ENCODE assay signal across 19 mouse cellular contexts in genomic region chrX:93689287-93689686, GRCm38 (mm10). TPM values are rescaled to one million over a fixed set of nuclear protein-coding genes. Genes with fewer than 3 reads are reported as not detected.
A peak's percentile ranks its signal among the peaks of the same experiment; 100 is the strongest.
DNase-seq lines count a peak whose midpoint lies in the region; ATAC-seq and TF ChIP-seq lines count a peak whose summit lies in the region.
"Had no signal": no experiment of that assay in that cellular context is flagged by ENCODE, and none has a peak within 500 bp of the region (broad histone marks: within the 10 kb centered on the region; RNA-seq: fewer than 3 reads in every experiment).

No protein-coding gene starts in this region.

- ATAC-seq in G1E (ENCODE audit: extremely low read depth, insufficient number of reproducible peaks, low FRiP score, poor library complexity, severe bottlenecking), result peak; percentile 54
- peak; percentile 92 for ATAC-seq in neutrophil, adult 5-6 weeks (ENCODE audit: extremely low read depth, insufficient number of reproducible peaks, low FRiP score, poor library complexity, severe bottlenecking)
- no peak for ATAC-seq in kidney, embryonic 14.5 days (ENCODE audit: low FRiP score, low TSS enrichment)
- no peak for ATAC-seq in intestine, embryonic 16.5 days
- ATAC-seq: forebrain, embryonic 16.5 days; hindbrain, embryonic 16.5 days had no signal

- H3K36me3 ChIP-seq in G1E (replicated peaks), result no peaks in the 10 kb centered on the region
- H3K36me3 ChIP-seq in kidney, embryonic 14.5 days (ENCODE audit: control insufficient read depth, insufficient read depth, low read length), result no peaks in the 10 kb centered on the region
- H3K36me3 ChIP-seq in intestine, embryonic 16.5 days (ENCODE audit: control insufficient read depth, insufficient read depth, low read length), result no peaks in the 10 kb centered on the region
- H3K36me3 ChIP-seq: embryonic facial prominence, embryonic 10.5 days; heart, embryonic 10.5 days; kidney, embryonic 15.5 days; midbrain, embryonic 12.5 days had no signal

- H3K9me3 ChIP-seq in G1E (replicated peaks), result no peaks in the 10 kb centered on the region
- H3K9me3 ChIP-seq in kidney, embryonic 14.5 days (ENCODE audit: control insufficient read depth, low read length), result no peaks in the 10 kb centered on the region
- no peaks in the 10 kb centered on the region for H3K9me3 ChIP-seq in intestine, embryonic 16.5 days (ENCODE audit: control insufficient read depth, low read length)
- H3K9me3 ChIP-seq: embryonic facial prominence, embryonic 10.5 days; heart, embryonic 10.5 days; kidney, embryonic 15.5 days; midbrain, embryonic 12.5 days had no signal

- no peak overlapping the region for H3K4me2 ChIP-seq in kidney, embryonic 14.5 days (replicated peaks; ENCODE audit: low read depth, low read length)
- H3K4me2 ChIP-seq in intestine, embryonic 16.5 days (ENCODE audit: low read depth, low read length), result no peak overlapping the region
- H3K4me2 ChIP-seq: kidney, embryonic 15.5 days; liver, embryonic 11.5 days; midbrain, embryonic 12.5 days had no signal

- peak; percentile 12 for DNase-seq in CD4-positive helper T cell, adult 2 months (ENCODE audit: low read depth, low spot score)
- no peak for DNase-seq in G1E (ENCODE audit: low spot score)
- DNase-seq in induced T-regulatory cell, adult 2 months (ENCODE audit: low read depth), result peak; percentile 21
- DNase-seq in left cerebral cortex, adult 18-20 months (ENCODE audit: low spot score in 2 of 2), result no peak
- DNase-seq: adrenal gland, postnatal 36 days; cerebellum, postnatal 25 days; gastrocnemius, postnatal 10 days; thymus, adult 18-20 months had no signal

- no peak overlapping the region; the same call in 1 of the 2 replicates for H3K4me3 ChIP-seq in G1E (ENCODE audit: low read depth, low read length)
- no peak overlapping the region for H3K4me3 ChIP-seq in kidney, embryonic 14.5 days (ENCODE audit: low read length)
- no peak overlapping the region for H3K4me3 ChIP-seq in intestine, embryonic 16.5 days (ENCODE audit: low read length)
- H3K4me3 ChIP-seq: embryonic facial prominence, embryonic 10.5 days; erythroblast, embryonic 14.5 days; heart, embryonic 10.5 days; kidney, embryonic 15.5 days; midbrain, embryonic 12.5 days had no signal

- 79% methylated on average over 6 of the region's 6 CpGs for WGBS in kidney, embryonic 14.5 days
- WGBS in intestine, embryonic 16.5 days, result 71% methylated on average over 6 of the region's 6 CpGs

- H3K27ac ChIP-seq in kidney, embryonic 14.5 days (ENCODE audit: low read depth, low read length), result no peak overlapping the region
- no peak overlapping the region for H3K27ac ChIP-seq in intestine, embryonic 16.5 days (ENCODE audit: low read length)
- H3K27ac ChIP-seq: embryonic facial prominence, embryonic 10.5 days; heart, embryonic 10.5 days; kidney, embryonic 15.5 days; midbrain, embryonic 12.5 days had no signal

- no peak overlapping the region for H3K9ac ChIP-seq in kidney, embryonic 14.5 days (ENCODE audit: low read depth, low read length)
- no peak overlapping the region for H3K9ac ChIP-seq in intestine, embryonic 16.5 days (ENCODE audit: low read depth, low read length)
- H3K9ac ChIP-seq: kidney, embryonic 15.5 days; midbrain, embryonic 12.5 days had no signal

- no peak for TF ChIP-seq CTCF in G1E (IDR thresholded peaks at IDR 0.05; ENCODE audit: low read depth, low read length)

- peaks cover 29% of the 10 kb centered on the region for H3K4me1 ChIP-seq in G1E (ENCODE audit: insufficient read depth, low read depth, low read length)
- H3K4me1 ChIP-seq in kidney, embryonic 14.5 days (ENCODE audit: control insufficient read depth, insufficient read depth, low read length), result no peaks in the 10 kb centered on the region
- no peaks in the 10 kb centered on the region for H3K4me1 ChIP-seq in intestine, embryonic 16.5 days (ENCODE audit: control insufficient read depth, insufficient read depth, low read length)
- H3K4me1 ChIP-seq: embryonic facial prominence, embryonic 10.5 days; heart, embryonic 10.5 days; kidney, embryonic 15.5 days; midbrain, embryonic 12.5 days had no signal

- H3K27me3 ChIP-seq in G1E (ENCODE audit: insufficient read depth, low read length), result no peaks in the 10 kb centered on the region
- no peaks in the 10 kb centered on the region for H3K27me3 ChIP-seq in kidney, embryonic 14.5 days (ENCODE audit: control insufficient read depth, insufficient read depth, low read length)
- H3K27me3 ChIP-seq in intestine, embryonic 16.5 days (replicated peaks; ENCODE audit: control insufficient read depth, insufficient read depth, low read length), result no peaks in the 10 kb centered on the region
- H3K27me3 ChIP-seq: midbrain, embryonic 12.5 days had no signal

RNA-seq across cellular contexts. Expression of gene Pcyt1b, which starts 34.6 kb away (rescaled TPM):
- total RNA-seq in G1E (2014; fragmentation: Nextera tagmentation), result 6.0 and 17.1 TPM in 2 replicates
- total RNA-seq in G1E (2017), result 11.0 and 16.8 TPM in 2 replicates
- polyA plus RNA-seq in G1E (2012), result 1.3 and 1.8 TPM in 2 replicates
- 0.61 and 1.3 TPM in 2 replicates for total RNA-seq in neutrophil, adult 5-6 weeks (2017)
- total RNA-seq in left cerebral cortex, adult 18-20 months (2021), result 10 to 100 TPM; 29.5 to 30.8 TPM
- 1.2 and 1.3 TPM in 2 replicates for polyA plus RNA-seq in kidney, embryonic 14.5 days (2014; fragmentation: Nextera tagmentation; extraction: Ambion mirVana)
- polyA plus RNA-seq in intestine, embryonic 16.5 days (2015; fragmentation: Nextera tagmentation; extraction: Ambion mirVana), result 1.2 and 1.3 TPM in 2 replicates

RNA-seq across cellular contexts. Expression of gene Pola1, which starts 57.3 kb away (rescaled TPM):
- 91.6 and 100 TPM in 2 replicates for total RNA-seq in G1E (2014; fragmentation: Nextera tagmentation)
- 91.5 and 104 TPM in 2 replicates for total RNA-seq in G1E (2017)
- polyA plus RNA-seq in G1E (2012), result 4.1 and 6.2 TPM in 2 replicates
- 10.6 TPM in 2 replicates for total RNA-seq in neutrophil, adult 5-6 weeks (2017)
- 1 to 10 TPM; 8.7 to 9.1 TPM for total RNA-seq in left cerebral cortex, adult 18-20 months (2021)
- 21.1 and 24.9 TPM in 2 replicates for polyA plus RNA-seq in kidney, embryonic 14.5 days (2014; fragmentation: Nextera tagmentation; extraction: Ambion mirVana)
- 11.6 and 12.3 TPM in 2 replicates for polyA plus RNA-seq in intestine, embryonic 16.5 days (2015; fragmentation: Nextera tagmentation; extraction: Ambion mirVana)

Comparison
In these comparisons a context has a peak if more than half of its experiments do, and no peak if none do; other contexts are left out.
1. DNase-seq: peak in CD4-positive helper T cell, adult 2 months (single experiment) and induced T-regulatory cell, adult 2 months (single experiment); none in G1E (single experiment) and left cerebral cortex, adult 18-20 months (0 of 2).
2. ATAC-seq: peak in G1E (single experiment) and neutrophil, adult 5-6 weeks (single experiment); none in kidney, embryonic 14.5 days (single experiment) and intestine, embryonic 16.5 days (single experiment).